Mouse (Mus musculus): ENCODE results near the gene Prpf3.
"Not testable (repeated sequence)": the region's sequence is repeated elsewhere in the genome, so short reads cannot be mapped to it uniquely, and the experiment has no call there.

The Prpf3 gene

GRCm38 (mm10) chr3:95820046-95821010, 35.4 kb downstream of the Prpf3 start:
- DNase-seq (ENCODE audit: low spot score), result peak; percentile 57

- peak; percentile 100 for DNase-seq (ENCODE audit: low spot score)
These were observed 36.2 kb downstream of the Prpf3 start for GRCm38 (mm10) chr3:95819351-95819985.

- DNase-seq (ENCODE audit: low spot score), result peak; percentile 87
These were observed 37.0 kb downstream of the Prpf3 start, which contains the start of gene Rprd2 for GRCm38 (mm10) chr3:95818571-95819288. TSS of gene Rprd2 (minus strand) at chr3:95818863.

- DNase-seq (ENCODE audit: low spot score), result peak; percentile 60
These were observed 37.6 kb downstream of the Prpf3 start for GRCm38 (mm10) chr3:95818026-95818511.

GRCm38 (mm10) chr3:95816681-95817080, 39.0 kb downstream of the Prpf3 start:
- no peak for DNase-seq (ENCODE audit: low spot score)

- no peak for DNase-seq (ENCODE audit: low spot score)
These were observed 47.3 kb downstream of the Prpf3 start for GRCm38 (mm10) chr3:95808384-95808783.

GRCm38 (mm10) chr3:95807630-95808029, 48.1 kb downstream of the Prpf3 start:
- DNase-seq (ENCODE audit: low spot score), result not testable (repeated sequence)

GRCm38 (mm10) chr3:95806677-95807076, 49.0 kb downstream of the Prpf3 start:
- no peak for DNase-seq (ENCODE audit: low spot score)

GRCm38 (mm10) chr3:95803851-95804250, 51.8 kb downstream of the Prpf3 start:
- no peak for DNase-seq (ENCODE audit: low spot score)

GRCm38 (mm10) chr3:95798756-95799155, 56.9 kb downstream of the Prpf3 start:
- DNase-seq (ENCODE audit: low spot score), result no peak

GRCm38 (mm10) chr3:95794299-95794698, 61.4 kb downstream of the Prpf3 start:
- no peak for DNase-seq (ENCODE audit: low spot score)

- DNase-seq (ENCODE audit: low spot score), result no peak
These were observed 62.0 kb downstream of the Prpf3 start for GRCm38 (mm10) chr3:95793662-95794061.

GRCm38 (mm10) chr3:95785501-95785900, 70.2 kb downstream of the Prpf3 start:
- no peak for DNase-seq (ENCODE audit: low spot score)
